Mouse (Mus musculus) kidney, embryonic 15.5 days (tissue): ENCODE results near the gene Pphln1. TPM values are rescaled to one million over a fixed set of nuclear protein-coding genes. Genes with fewer than 3 reads are reported as not detected.

Experiments used
- ATAC-seq: fragments of 200-750 bp; cut with Nextera tagmentation; replicated peaks from 2 replicates; pipeline ENCODE4 v1.8.0; 2017; ENCODE audit warnings: moderate TSS enrichment; ENCODE audit not compliant: low FRiP score
- H3K27ac ChIP-seq: fragments of 300-500 bp; sonication (generic); 2 replicates; pipeline ENCODE4 v1.5.1; 2015; ENCODE audit warnings: mild to moderate bottlenecking, inconsistent platforms
- H3K27me3 ChIP-seq: fragments of 300-500 bp; sonication (generic); 2 replicates; pipeline ENCODE4 v1.6.1; 2015; ENCODE audit warnings: inconsistent platforms
- H3K36me3 ChIP-seq: fragments of 300-500 bp; sonication (generic); 2 replicates; pipeline ENCODE4 v1.6.1; 2015; ENCODE audit warnings: inconsistent platforms
- H3K4me1 ChIP-seq: fragments of 300-500 bp; sonication (generic); 2 replicates; pipeline ENCODE4 v1.6.1; 2015; ENCODE audit warnings: inconsistent platforms
- H3K4me2 ChIP-seq: fragments of 300-500 bp; sonication (generic); 2 replicates; pipeline ENCODE4 v1.6.1; 2015; ENCODE audit warnings: moderate library complexity, mild to moderate bottlenecking, inconsistent platforms
- H3K4me3 ChIP-seq: fragments of 300-500 bp; sonication (generic); replicated peaks from 2 replicates; pipeline ENCODE4 v1.5.1; 2015; ENCODE audit warnings: mild to moderate bottlenecking, inconsistent platforms
- H3K9ac ChIP-seq: fragments of 300-500 bp; sonication (generic); 2 replicates; pipeline ENCODE4 v1.6.1; 2015; ENCODE audit warnings: mild to moderate bottlenecking, inconsistent platforms
- H3K9me3 ChIP-seq: fragments of 300-500 bp; sonication (generic); replicated peaks from 2 replicates; pipeline ENCODE4 v1.6.1; 2016; ENCODE audit warnings: inconsistent platforms
- WGBS: fragments of 180-500 bp; shearing (Covaris S2); methylation state at CpG from one replicate; pipeline ENCODE4 v1.1.7; 2015; ENCODE audit warnings: mixed read lengths; 5-methylcytosine and 5-hydroxymethylcytosine counted together
- polyA plus RNA-seq: library from polyadenylated mRNA; unstranded; fragments of >200 nt; fragmentation: Nextera tagmentation; extraction: Ambion mirVana; gene quantifications from 2 replicates; pipeline ENCODE4 v1.2.1, GENCODE M21; 2015

The Pphln1 gene
- polyA plus RNA-seq, 1 experiment from 2014 or later, result 56.7 TPM

GRCm38 (mm10) chr15:93401446-93401845, 3.3 kb downstream of the Pphln1 start:
- 79% methylated on average over 4 of the region's 4 CpGs for WGBS
- no peaks in the 10 kb centered on the region for H3K27me3 ChIP-seq

GRCm38 (mm10) chr15:93402730-93403129, 4.6 kb downstream of the Pphln1 start:
- Histone ChIP-seq H3K36me3 (peaks cover 5% of the 10 kb centered on the region), H3K27me3 (no peaks in the 10 kb centered on the region), H3K4me3 (no peak overlapping the region), H3K27ac (no peak overlapping the region), H3K9me3 (no peaks in the 10 kb centered on the region), H3K9ac (no peak overlapping the region), H3K4me1 (peaks cover 20% of the 10 kb centered on the region), H3K4me2 (no peak overlapping the region)
- ATAC-seq, result no peak
- 96% methylated on average over 2 of the region's 2 CpGs for WGBS

More at GRCm38 (mm10) chr15:93401446-93401845, 3.3 kb downstream of the Pphln1 start:
- Histone ChIP-seq H3K36me3 (peaks cover 2% of the 10 kb centered on the region), H3K4me1 (peaks cover 29% of the 10 kb centered on the region), H3K27ac (no peak overlapping the region), H3K4me2 (no peak overlapping the region), H3K9ac (no peak overlapping the region), H3K9me3 (no peaks in the 10 kb centered on the region), H3K4me3 (no peak overlapping the region)
- ATAC-seq, result no peak

- no peaks in the 10 kb centered on the region for H3K9me3 ChIP-seq
- no peak overlapping the region for H3K4me3 ChIP-seq
- H3K27me3 ChIP-seq, result no peaks in the 10 kb centered on the region
- ATAC-seq, result no peak
- peaks cover 7% of the 10 kb centered on the region for H3K4me1 ChIP-seq
- no peak overlapping the region for H3K27ac ChIP-seq
- no peak overlapping the region for H3K9ac ChIP-seq
- H3K4me2 ChIP-seq, result no peak overlapping the region
- H3K36me3 ChIP-seq, result peaks cover 16% of the 10 kb centered on the region
Observed at GRCm38 (mm10) chr15:93404849-93405248, 6.7 kb downstream of the Pphln1 start.

GRCm38 (mm10) chr15:93405446-93405986, 7.4 kb downstream of the Pphln1 start:
- Histone ChIP-seq H3K4me3 (no peak overlapping the region), H3K9me3 (no peaks in the 10 kb centered on the region), H3K9ac (no peak overlapping the region), H3K27me3 (no peaks in the 10 kb centered on the region), H3K36me3 (peaks cover 21% of the 10 kb centered on the region), H3K27ac (no peak overlapping the region), H3K4me2 (no peak overlapping the region), H3K4me1 (0 out of 2 replicates have a peak, but pooled peaks cover 3% of the 10 kb centered on the region)
- 83% methylated on average over 7 of the region's 7 CpGs for WGBS
- ATAC-seq, result no peak

GRCm38 (mm10) chr15:93406492-93406891, 8.3 kb downstream of the Pphln1 start:
- H3K4me2 ChIP-seq, result no peak overlapping the region
- no peak overlapping the region for H3K27ac ChIP-seq
- H3K4me1 ChIP-seq, result no peaks in the 10 kb centered on the region
- H3K9me3 ChIP-seq, result no peaks in the 10 kb centered on the region
- H3K9ac ChIP-seq, result no peak overlapping the region
- H3K27me3 ChIP-seq, result no peaks in the 10 kb centered on the region
- 96% methylated on average over 5 of the region's 5 CpGs for WGBS
- peaks cover 28% of the 10 kb centered on the region for H3K36me3 ChIP-seq
- no peak overlapping the region for H3K4me3 ChIP-seq
- no peak for ATAC-seq

- H3K4me1 ChIP-seq, result no peaks in the 10 kb centered on the region
- no peak for ATAC-seq
- H3K27ac ChIP-seq, result no peak overlapping the region
- H3K36me3 ChIP-seq, result peaks cover 51% of the 10 kb centered on the region
- H3K9ac ChIP-seq, result no peak overlapping the region
- H3K4me3 ChIP-seq, result no peak overlapping the region
- WGBS, result 91% methylated on average over 3 of the region's 3 CpGs
- H3K27me3 ChIP-seq, result no peaks in the 10 kb centered on the region
- H3K9me3 ChIP-seq, result no peaks in the 10 kb centered on the region
- no peak overlapping the region for H3K4me2 ChIP-seq
Observed at GRCm38 (mm10) chr15:93412445-93412844, 14.3 kb downstream of the Pphln1 start.

- H3K36me3 ChIP-seq, result peaks cover 44% of the 10 kb centered on the region
- WGBS, result 87% methylated on average over 9 of the region's 9 CpGs
Observed at GRCm38 (mm10) chr15:93414456-93414855, 16.3 kb downstream of the Pphln1 start.

GRCm38 (mm10) chr15:93416300-93416699, 18.1 kb downstream of the Pphln1 start:
- Histone ChIP-seq H3K4me2 (no peak overlapping the region), H3K9me3 (no peaks in the 10 kb centered on the region), H3K4me1 (no peaks in the 10 kb centered on the region), H3K27ac (no peak overlapping the region), H3K27me3 (no peaks in the 10 kb centered on the region), H3K36me3 (peaks cover 41% of the 10 kb centered on the region), H3K9ac (no peak overlapping the region), H3K4me3 (no peak overlapping the region)
- WGBS, result 89% methylated on average over 6 of the region's 6 CpGs
- no peak for ATAC-seq

More at GRCm38 (mm10) chr15:93414456-93414855, 16.3 kb downstream of the Pphln1 start:
- H3K4me3 ChIP-seq, result no peak overlapping the region
- H3K4me2 ChIP-seq, result no peak overlapping the region
- no peak for ATAC-seq
- no peak overlapping the region for H3K9ac ChIP-seq
- no peaks in the 10 kb centered on the region for H3K4me1 ChIP-seq
- H3K27ac ChIP-seq, result no peak overlapping the region
- H3K27me3 ChIP-seq, result no peaks in the 10 kb centered on the region
- H3K9me3 ChIP-seq, result no peaks in the 10 kb centered on the region

- Histone ChIP-seq H3K9me3 (no peaks in the 10 kb centered on the region), H3K36me3 (peaks cover 52% of the 10 kb centered on the region), H3K4me2 (no peak overlapping the region), H3K9ac (no peak overlapping the region), H3K4me1 (no peaks in the 10 kb centered on the region), H3K27me3 (no peaks in the 10 kb centered on the region), H3K4me3 (no peak overlapping the region), H3K27ac (no peak overlapping the region)
- no peak for ATAC-seq
- WGBS, result 82% methylated on average over 7 of the region's 7 CpGs
Observed at GRCm38 (mm10) chr15:93420596-93420995, 22.4 kb downstream of the Pphln1 start.

- Histone ChIP-seq H3K9ac (no peak overlapping the region), H3K27ac (no peak overlapping the region), H3K9me3 (no peaks in the 10 kb centered on the region), H3K36me3 (peaks cover 46% of the 10 kb centered on the region), H3K27me3 (no peaks in the 10 kb centered on the region), H3K4me3 (no peak overlapping the region), H3K4me1 (no peaks in the 10 kb centered on the region), H3K4me2 (no peak overlapping the region)
- no peak for ATAC-seq
- WGBS, result 90% methylated on average over 1 of the region's 1 CpGs
Observed at GRCm38 (mm10) chr15:93422537-93422936, 24.4 kb downstream of the Pphln1 start.

GRCm38 (mm10) chr15:93433811-93434210, 35.7 kb downstream of the Pphln1 start:
- 0 out of 2 replicates have a peak overlapping the region, but pooled peaks have one; percentile 4 for H3K4me2 ChIP-seq
- peak; percentile 96 for ATAC-seq
- no peak overlapping the region for H3K4me3 ChIP-seq
- WGBS, result 20% methylated on average over 11 of the region's 11 CpGs
- H3K27ac ChIP-seq, result peak overlapping the region; percentile 45; the same call in 1 of the 2 replicates
- H3K9ac ChIP-seq, result no peak overlapping the region
- H3K27me3 ChIP-seq, result no peaks in the 10 kb centered on the region
- H3K4me1 ChIP-seq, result peaks cover 21% of the 10 kb centered on the region
- H3K36me3 ChIP-seq, result peaks cover 22% of the 10 kb centered on the region
- no peaks in the 10 kb centered on the region for H3K9me3 ChIP-seq

GRCm38 (mm10) chr15:93435998-93436397, 37.8 kb downstream of the Pphln1 start:
- Histone ChIP-seq H3K27ac (no peak overlapping the region), H3K27me3 (no peaks in the 10 kb centered on the region), H3K4me2 (no peak overlapping the region), H3K9ac (no peak overlapping the region), H3K36me3 (peaks cover 30% of the 10 kb centered on the region), H3K4me3 (no peak overlapping the region), H3K9me3 (no peaks in the 10 kb centered on the region), H3K4me1 (peaks cover 21% of the 10 kb centered on the region)
- ATAC-seq, result no peak
- 84% methylated on average over 12 of the region's 12 CpGs for WGBS

- Histone ChIP-seq H3K36me3 (peaks cover 40% of the 10 kb centered on the region), H3K4me2 (no peak overlapping the region), H3K27ac (no peak overlapping the region), H3K4me3 (no peak overlapping the region), H3K27me3 (no peaks in the 10 kb centered on the region), H3K4me1 (peaks cover 14% of the 10 kb centered on the region), H3K9ac (no peak overlapping the region), H3K9me3 (no peaks in the 10 kb centered on the region)
- 33% methylated on average over 5 of the region's 5 CpGs for WGBS
- ATAC-seq, result no peak
Observed at GRCm38 (mm10) chr15:93438663-93439062, 40.5 kb downstream of the Pphln1 start.
